Mouse (Mus musculus) adrenal gland, adult (tissue): Measurements from ENCODE around the gene Timm17b.
"Not testable (repeated sequence)": the region's sequence is repeated elsewhere in the genome, so short reads cannot be mapped to it uniquely, and the experiment has no call there.

Experiments
- DNase-seq, 2 experiments: peaks; one replicate each; pipeline ENCODE4 v3.0.0; 2022 to 2023; ENCODE audit warnings: low spot score in 1 of 2; ENCODE audit not compliant: inconsistent age in 2 of 2

Timm17b gene

GRCm38 (mm10) chrX:7898880-7899874, at the start of gene Timm17b, which contains the start of gene Pqbp1:
Timm17b (plus strand) TSS chrX:7899357.
Pqbp1 (minus strand) TSS chrX:7899269.
- DNase-seq, result peak; percentile 90 to 93

GRCm38 (mm10) chrX:7854578-7854977, 44.6 kb upstream of the Timm17b start:
- DNase-seq, result peak in 1 of 2 experiments; percentile 65

- DNase-seq, result no peak
These were observed 39.9 kb upstream of the Timm17b start for GRCm38 (mm10) chrX:7859191-7859753.

- DNase-seq, result no peak
These were observed 36.0 kb upstream of the Timm17b start for GRCm38 (mm10) chrX:7863181-7863580.

GRCm38 (mm10) chrX:7864551-7864950, 34.6 kb upstream of the Timm17b start:
- no peak for DNase-seq

- no peak for DNase-seq
These were observed 33.8 kb upstream of the Timm17b start for GRCm38 (mm10) chrX:7865343-7865742.

GRCm38 (mm10) chrX:7865786-7866185, 33.4 kb upstream of the Timm17b start:
- DNase-seq, result no peak

- DNase-seq, result no peak
These were observed 32.0 kb upstream of the Timm17b start for GRCm38 (mm10) chrX:7867141-7867540.

- no peak for DNase-seq
These were observed 30.7 kb upstream of the Timm17b start for GRCm38 (mm10) chrX:7868506-7868905.

GRCm38 (mm10) chrX:7869826-7870225, 29.3 kb upstream of the Timm17b start:
- DNase-seq, result no peak

- peak; percentile 89 to 93 for DNase-seq
These were observed 21.1 kb upstream of the Timm17b start, which contains the start of gene Pim2 for GRCm38 (mm10) chrX:7878007-7878419. Pim2 (plus strand) TSS chrX:7878262.

GRCm38 (mm10) chrX:7878495-7878894, 20.7 kb upstream of the Timm17b start:
- peak; percentile 36 to 73 for DNase-seq

- peak; percentile 73 to 84 for DNase-seq
These were observed 19.3 kb upstream of the Timm17b start for GRCm38 (mm10) chrX:7879819-7880218.

GRCm38 (mm10) chrX:7883841-7884567, 15.2 kb upstream of the Timm17b start, which contains the start of gene Slc35a2:
Slc35a2 (plus strand) TSS chrX:7884028.
- peak; percentile 91 to 96 for DNase-seq

- DNase-seq, result peak in 1 of 2 experiments; percentile 49
These were observed 946 bp upstream of the Timm17b start for GRCm38 (mm10) chrX:7898211-7898610.

GRCm38 (mm10) chrX:7904441-7904840, 5.3 kb downstream of the Timm17b start:
- peak; percentile 48 to 82 for DNase-seq

GRCm38 (mm10) chrX:7907735-7908134, 8.6 kb downstream of the Timm17b start, which contains the start of gene Gm10491:
Gm10491 (minus strand) TSS chrX:7907835.
- DNase-seq, result no peak

- DNase-seq, result not testable (repeated sequence)
These were observed 10.1 kb downstream of the Timm17b start, which contains the start of gene Gm10490 for GRCm38 (mm10) chrX:7909242-7909641. Gm10490 (plus strand) TSS chrX:7909542.

GRCm38 (mm10) chrX:7910473-7910872, 11.3 kb downstream of the Timm17b start:
- DNase-seq, result no peak

GRCm38 (mm10) chrX:7915669-7916068, 16.5 kb downstream of the Timm17b start:
- peak; percentile 31 to 81 for DNase-seq

- DNase-seq, result not testable (repeated sequence)
These were observed 18.8 kb downstream of the Timm17b start for GRCm38 (mm10) chrX:7917960-7918359.
